Mouse (Mus musculus) CH12F3 (cell line): Measurements from ENCODE around the gene Xlr5b.
"Not testable (repeated sequence)": the region's sequence is repeated elsewhere in the genome, so short reads cannot be mapped to it uniquely, and the experiment has no call there.

Experiments
- in situ Hi-C: fragments of 300-500 bp; cut with MboI; formaldehyde crosslinking; loops from 2 replicates; pipeline ENCODE4 v1.14.3; 2020; ENCODE audit warnings: low sequenced_read_pairs

Gene Xlr5b

DNA sequence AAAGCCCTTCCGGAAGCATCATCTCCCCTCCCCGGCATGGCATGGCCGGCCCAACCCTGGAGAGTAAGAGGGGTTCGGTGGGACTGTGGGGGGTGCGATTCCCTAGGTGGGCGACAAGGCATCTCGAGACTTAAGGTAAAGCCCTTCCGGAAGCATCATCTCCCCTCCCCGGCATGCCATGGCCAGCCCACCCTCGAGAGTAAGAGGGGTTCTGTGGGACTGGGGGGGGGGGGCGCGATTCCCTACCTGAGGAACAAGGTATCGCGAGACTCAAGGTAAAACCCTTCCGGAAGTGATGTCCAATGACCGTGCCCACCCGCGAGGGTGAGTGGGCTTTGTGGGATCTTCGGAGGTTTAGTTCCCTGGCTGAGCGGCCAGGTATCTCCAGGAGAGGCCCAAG lies at the start of gene Xlr5b:
TSS of gene Xlr5b (plus strand) at position 301 of the 400 bp plus-strand sequence.
- in situ Hi-C loops: not testable (repeated sequence)

DNA sequence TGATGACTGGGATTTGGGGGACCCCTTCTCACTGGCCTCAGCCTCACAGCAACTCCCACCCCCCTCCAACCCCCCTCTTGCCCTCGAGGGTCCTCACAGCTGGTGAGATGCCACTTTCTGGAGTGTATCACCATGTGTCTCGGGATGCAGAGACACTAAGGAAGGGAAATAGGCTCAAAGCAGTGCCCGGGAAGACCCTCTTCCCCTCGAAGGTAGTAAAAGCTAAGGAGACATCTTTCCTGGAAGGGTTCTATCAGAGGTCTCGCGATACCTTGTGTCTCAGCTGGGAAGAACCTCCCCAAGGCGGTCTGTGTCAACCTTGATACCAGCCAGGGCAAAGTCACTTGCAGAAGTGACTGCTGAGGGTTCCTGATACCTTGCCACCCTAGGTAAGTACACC lies 31.8 kb upstream of the Xlr5b start, which contains the start of gene Gm14685:
TSS of gene Gm14685 (plus strand) at position 301 of the 400 bp plus-strand sequence.
- in situ Hi-C loops: not testable (repeated sequence)

- in situ Hi-C loops: not testable (repeated sequence)
These were observed 25.5 kb upstream of the Xlr5b start for GRCm38 (mm10) chrX:73122859-73123829.

GRCm38 (mm10) chrX:73143218-73143618 lies 5.4 kb upstream of the Xlr5b start:
- in situ Hi-C loops: not testable (repeated sequence)

DNA sequence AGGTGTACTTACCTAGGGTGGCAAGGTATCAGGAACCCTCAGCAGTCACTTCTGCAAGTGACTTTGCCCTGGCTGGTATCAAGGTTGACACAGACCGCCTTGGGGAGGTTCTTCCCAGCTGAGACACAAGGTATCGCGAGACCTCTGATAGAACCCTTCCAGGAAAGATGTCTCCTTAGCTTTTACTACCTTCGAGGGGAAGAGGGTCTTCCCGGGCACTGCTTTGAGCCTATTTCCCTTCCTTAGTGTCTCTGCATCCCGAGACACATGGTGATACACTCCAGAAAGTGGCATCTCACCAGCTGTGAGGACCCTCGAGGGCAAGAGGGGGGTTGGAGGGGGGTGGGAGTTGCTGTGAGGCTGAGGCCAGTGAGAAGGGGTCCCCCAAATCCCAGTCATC lies 754 bp downstream of the Xlr5b start, which contains the start of gene DXBay18:
TSS of gene DXBay18 (minus strand) at position 101 of the 400 bp plus-strand sequence.
- in situ Hi-C loops: not testable (repeated sequence)

DNA sequence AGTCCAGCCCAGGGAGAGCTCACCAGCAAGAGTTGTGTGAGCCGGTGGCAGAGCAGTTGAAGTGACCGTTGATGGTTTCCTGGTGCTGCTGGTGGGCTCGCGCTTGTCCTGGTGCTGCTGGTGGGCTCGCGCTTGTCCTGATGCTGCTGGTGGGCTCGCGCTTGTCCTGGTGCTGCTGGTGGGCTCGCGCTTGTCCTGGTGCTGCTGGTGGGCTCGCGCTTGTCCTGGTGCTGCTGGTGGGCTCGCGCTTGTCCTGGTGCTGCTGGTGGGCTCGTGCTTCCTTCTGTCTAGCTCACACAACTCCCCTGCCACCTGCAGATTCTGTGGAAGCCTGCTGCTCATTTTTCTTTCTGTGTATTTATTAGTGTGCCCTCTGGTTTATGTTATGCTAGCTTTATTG lies 28.3 kb downstream of the Xlr5b start, which contains the start of gene Spin2d:
TSS of gene Spin2d (minus strand) at position 101 of the 400 bp plus-strand sequence.
- in situ Hi-C loops: not testable (repeated sequence)

DNA sequence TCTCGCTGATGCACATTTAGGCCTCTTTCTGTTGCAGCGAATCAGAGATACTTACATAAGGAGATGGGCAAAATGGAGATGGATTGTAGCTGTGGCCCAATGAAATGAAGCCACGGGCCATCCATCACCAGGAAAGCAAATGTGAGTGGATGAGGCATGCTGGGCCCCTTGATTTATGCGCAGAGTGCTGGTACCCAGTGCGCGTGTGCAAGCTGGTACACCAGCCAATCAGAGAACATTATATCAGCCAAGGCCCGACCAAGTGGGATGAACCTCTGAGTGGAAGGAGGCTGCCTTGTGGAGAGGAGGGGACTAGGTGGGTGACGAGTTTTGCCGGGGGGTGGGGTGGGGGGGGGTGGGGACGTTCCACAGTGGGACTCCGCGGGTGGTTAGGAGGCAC lies 43.3 kb downstream of the Xlr5b start, which contains the start of gene Xlr3b:
TSS of gene Xlr3b (plus strand) at position 274 of the 400 bp plus-strand sequence.
- in situ Hi-C loops: not testable (repeated sequence)
